Mouse (Mus musculus): ENCODE measurements around the gene Tmprss9. TPM values are rescaled to one million over a fixed set of nuclear protein-coding genes. Genes with fewer than 3 reads are reported as not detected.

Tmprss9 gene
- polyA plus RNA-seq, 1 experiment = 2.0 TPM

- Histone ChIP-seq H3K27ac (ENCODE audit: control insufficient read depth, insufficient read depth, low read depth, low read length) (no peak within 1 kb of the TSS), H3K27me3 (ENCODE audit: control insufficient read depth, insufficient read depth, low read length) (no peaks in the 10 kb centered on the region), H3K4me3 (ENCODE audit: control insufficient read depth, low read depth, low read length) (peak within 1 kb of the TSS; percentile 31; the same call in 1 of the 2 replicates), H3K36me3 (ENCODE audit: control insufficient read depth, insufficient read depth, low read length) (no peaks in the 10 kb centered on the region), H3K4me1 (ENCODE audit: control insufficient read depth, insufficient read depth, low read length) (peaks cover 10% of the 10 kb centered on the region)
- no peak for TF ChIP-seq CTCF (IDR thresholded peaks at IDR 0.05; ENCODE audit: control insufficient read depth, insufficient read depth, insufficient replicate concordance, low read depth, low read length)
- no peak for TF ChIP-seq POLR2A (IDR thresholded peaks at IDR 0.05; ENCODE audit: control insufficient read depth, low read depth, low read length)
Observed at GRCm38 (mm10) chr10:80843931-80844547, 27.6 kb upstream of the Tmprss9 start, which contains the start of gene Lingo3. TSS of gene Lingo3 (minus strand) at chr10:80844039.

- no peak overlapping the region for H3K27ac ChIP-seq (ENCODE audit: control insufficient read depth, insufficient read depth, low read depth, low read length)
- H3K4me1 ChIP-seq (ENCODE audit: control insufficient read depth, insufficient read depth, low read length) = peaks cover 10% of the 10 kb centered on the region
Observed at GRCm38 (mm10) chr10:80845055-80845693, 26.5 kb upstream of the Tmprss9 start.

GRCm38 (mm10) chr10:80845732-80846131, 25.9 kb upstream of the Tmprss9 start:
- TF ChIP-seq POLR2A (IDR thresholded peaks at IDR 0.05; ENCODE audit: control insufficient read depth, low read depth, low read length) (no peak), CTCF (IDR thresholded peaks at IDR 0.05; ENCODE audit: control insufficient read depth, insufficient read depth, insufficient replicate concordance, low read depth, low read length) (no peak)
- H3K27me3 ChIP-seq (ENCODE audit: control insufficient read depth, insufficient read depth, low read length) = no peaks in the 10 kb centered on the region
- H3K4me3 ChIP-seq (ENCODE audit: control insufficient read depth, low read depth, low read length) = no peak overlapping the region
- no peak overlapping the region for H3K27ac ChIP-seq (ENCODE audit: control insufficient read depth, insufficient read depth, low read depth, low read length)
- no peaks in the 10 kb centered on the region for H3K36me3 ChIP-seq (ENCODE audit: control insufficient read depth, insufficient read depth, low read length)
- peaks cover 10% of the 10 kb centered on the region for H3K4me1 ChIP-seq (ENCODE audit: control insufficient read depth, insufficient read depth, low read length)

More at GRCm38 (mm10) chr10:80845055-80845693, 26.5 kb upstream of the Tmprss9 start:
- Histone ChIP-seq H3K27me3 (ENCODE audit: control insufficient read depth, insufficient read depth, low read length) (no peaks in the 10 kb centered on the region), H3K4me3 (ENCODE audit: control insufficient read depth, low read depth, low read length) (no peak overlapping the region), H3K36me3 (ENCODE audit: control insufficient read depth, insufficient read depth, low read length) (no peaks in the 10 kb centered on the region)
- TF ChIP-seq CTCF (IDR thresholded peaks at IDR 0.05; ENCODE audit: control insufficient read depth, insufficient read depth, insufficient replicate concordance, low read depth, low read length) (no peak), POLR2A (IDR thresholded peaks at IDR 0.05; ENCODE audit: control insufficient read depth, low read depth, low read length) (no peak)

- TF ChIP-seq POLR2A (IDR thresholded peaks at IDR 0.05; ENCODE audit: control insufficient read depth, low read depth, low read length) (no peak), CTCF (IDR thresholded peaks at IDR 0.05; ENCODE audit: control insufficient read depth, insufficient read depth, insufficient replicate concordance, low read depth, low read length) (no peak)
- Histone ChIP-seq H3K4me1 (ENCODE audit: control insufficient read depth, insufficient read depth, low read length) (peaks cover 7% of the 10 kb centered on the region), H3K4me3 (ENCODE audit: control insufficient read depth, low read depth, low read length) (no peak overlapping the region), H3K36me3 (ENCODE audit: control insufficient read depth, insufficient read depth, low read length) (no peaks in the 10 kb centered on the region; the same call in none of the 2 replicates), H3K27ac (ENCODE audit: control insufficient read depth, insufficient read depth, low read depth, low read length) (no peak overlapping the region), H3K27me3 (ENCODE audit: control insufficient read depth, insufficient read depth, low read length) (no peaks in the 10 kb centered on the region)
Observed at GRCm38 (mm10) chr10:80848571-80848970, 23.1 kb upstream of the Tmprss9 start.

GRCm38 (mm10) chr10:80854913-80855748, 16.5 kb upstream of the Tmprss9 start, which contains the start of the genes Lsm7 and Sppl2b:
TSS of gene Lsm7 (minus strand) at chr10:80855209.
TSS of gene Sppl2b (plus strand) at chr10:80855275.
- Histone ChIP-seq H3K4me1 (ENCODE audit: control insufficient read depth, insufficient read depth, low read length) (peaks cover 2% of the 10 kb centered on the region), H3K27ac (ENCODE audit: control insufficient read depth, insufficient read depth, low read depth, low read length) (peak within 1 kb of the TSS; percentile 34)
- no peak for TF ChIP-seq CTCF (IDR thresholded peaks at IDR 0.05; ENCODE audit: control insufficient read depth, insufficient read depth, insufficient replicate concordance, low read depth, low read length)
- peak; percentile 88 for TF ChIP-seq POLR2A (IDR thresholded peaks at IDR 0.05; ENCODE audit: control insufficient read depth, low read depth, low read length)

GRCm38 (mm10) chr10:80855749-80856073, 15.9 kb upstream of the Tmprss9 start:
- peaks cover 2% of the 10 kb centered on the region for H3K4me1 ChIP-seq (ENCODE audit: control insufficient read depth, insufficient read depth, low read length)
- H3K36me3 ChIP-seq (ENCODE audit: control insufficient read depth, insufficient read depth, low read length) = no peaks in the 10 kb centered on the region; the same call in none of the 2 replicates
- TF ChIP-seq CTCF (IDR thresholded peaks at IDR 0.05; ENCODE audit: control insufficient read depth, insufficient read depth, insufficient replicate concordance, low read depth, low read length) (no peak), POLR2A (IDR thresholded peaks at IDR 0.05; ENCODE audit: control insufficient read depth, low read depth, low read length) (no peak)
- peak overlapping the region; percentile 81 for H3K4me3 ChIP-seq (ENCODE audit: control insufficient read depth, low read depth, low read length)
- no peaks in the 10 kb centered on the region for H3K27me3 ChIP-seq (ENCODE audit: control insufficient read depth, insufficient read depth, low read length)
- H3K27ac ChIP-seq (ENCODE audit: control insufficient read depth, insufficient read depth, low read depth, low read length) = no peak overlapping the region

More at GRCm38 (mm10) chr10:80854913-80855748, 16.5 kb upstream of the Tmprss9 start, which contains the start of the genes Lsm7 and Sppl2b:
- Histone ChIP-seq H3K27me3 (ENCODE audit: control insufficient read depth, insufficient read depth, low read length) (no peaks in the 10 kb centered on the region), H3K4me3 (ENCODE audit: control insufficient read depth, low read depth, low read length) (peak within 1 kb of the TSS; percentile 81), H3K36me3 (ENCODE audit: control insufficient read depth, insufficient read depth, low read length) (no peaks in the 10 kb centered on the region; the same call in none of the 2 replicates)

Measured in testis, adult 2 months (tissue).